Mouse (Mus musculus): ENCODE data around the gene Atl1. TPM values are rescaled to one million over a fixed set of nuclear protein-coding genes. Genes with fewer than 3 reads are reported as not detected.

The Atl1 gene
- polyA plus RNA-seq, 1 experiment from 2014 or later: 6.2 TPM

- 90% methylated on average over 9 of the region's 9 CpGs for WGBS (ENCODE audit: insufficient replicate concordance)
- Histone ChIP-seq H3K9ac (ENCODE audit: low read depth, low read length) (no peak overlapping the region), H3K9me3 (replicated peaks; ENCODE audit: control insufficient read depth, low read length) (no peaks in the 10 kb centered on the region), H3K27me3 (ENCODE audit: control insufficient read depth, insufficient read depth, low read length) (no peaks in the 10 kb centered on the region), H3K27ac (ENCODE audit: low read depth, low read length) (no peak overlapping the region), H3K4me3 (ENCODE audit: low read depth, low read length) (no peak overlapping the region), H3K4me1 (ENCODE audit: control insufficient read depth, insufficient read depth, low read length) (peaks cover 16% of the 10 kb centered on the region), H3K36me3 (ENCODE audit: control insufficient read depth, insufficient read depth, low read length) (no peaks in the 10 kb centered on the region; the same call in 1 of the 2 replicates), H3K4me2 (no peak overlapping the region)
- ATAC-seq (replicated peaks; ENCODE audit: insufficient number of reproducible peaks, low FRiP score, low TSS enrichment): no peak
These were observed 14.5 kb upstream of the Atl1 start for GRCm38 (mm10) chr12:69877842-69878363.

- H3K9ac ChIP-seq (ENCODE audit: low read depth, low read length): no peak overlapping the region
- no peak overlapping the region for H3K4me2 ChIP-seq
- WGBS (ENCODE audit: insufficient replicate concordance): 15% methylated on average over 4 of the region's 4 CpGs
- no peaks in the 10 kb centered on the region for H3K9me3 ChIP-seq (replicated peaks; ENCODE audit: control insufficient read depth, low read length)
- H3K36me3 ChIP-seq (ENCODE audit: control insufficient read depth, insufficient read depth, low read length): no peaks in the 10 kb centered on the region; the same call in 1 of the 2 replicates
- peaks cover 16% of the 10 kb centered on the region for H3K4me1 ChIP-seq (ENCODE audit: control insufficient read depth, insufficient read depth, low read length)
- no peak for ATAC-seq (replicated peaks; ENCODE audit: insufficient number of reproducible peaks, low FRiP score, low TSS enrichment)
- H3K27me3 ChIP-seq (ENCODE audit: control insufficient read depth, insufficient read depth, low read length): no peaks in the 10 kb centered on the region
- no peak overlapping the region for H3K27ac ChIP-seq (ENCODE audit: low read depth, low read length)
- no peak overlapping the region for H3K4me3 ChIP-seq (ENCODE audit: low read depth, low read length)
These were observed 13.2 kb upstream of the Atl1 start for GRCm38 (mm10) chr12:69879172-69879665.

GRCm38 (mm10) chr12:69879739-69880138 lies 12.7 kb upstream of the Atl1 start:
- H3K4me3 ChIP-seq (ENCODE audit: low read depth, low read length): no peak overlapping the region
- H3K9me3 ChIP-seq (replicated peaks; ENCODE audit: control insufficient read depth, low read length): no peaks in the 10 kb centered on the region
- H3K27ac ChIP-seq (ENCODE audit: low read depth, low read length): no peak overlapping the region
- H3K9ac ChIP-seq (ENCODE audit: low read depth, low read length): no peak overlapping the region
- H3K27me3 ChIP-seq (ENCODE audit: control insufficient read depth, insufficient read depth, low read length): no peaks in the 10 kb centered on the region
- H3K4me2 ChIP-seq: no peak overlapping the region
- no peaks in the 10 kb centered on the region; the same call in 1 of the 2 replicates for H3K36me3 ChIP-seq (ENCODE audit: control insufficient read depth, insufficient read depth, low read length)
- peaks cover 16% of the 10 kb centered on the region for H3K4me1 ChIP-seq (ENCODE audit: control insufficient read depth, insufficient read depth, low read length)
- ATAC-seq (replicated peaks; ENCODE audit: insufficient number of reproducible peaks, low FRiP score, low TSS enrichment): no peak
- WGBS (ENCODE audit: insufficient replicate concordance): 31% methylated on average over 6 of the region's 6 CpGs

GRCm38 (mm10) chr12:69881198-69881905 lies 11.1 kb upstream of the Atl1 start:
- H3K36me3 ChIP-seq (ENCODE audit: control insufficient read depth, insufficient read depth, low read length): no peaks in the 10 kb centered on the region
- peaks cover 12% of the 10 kb centered on the region for H3K4me1 ChIP-seq (ENCODE audit: control insufficient read depth, insufficient read depth, low read length)
- H3K9me3 ChIP-seq (replicated peaks; ENCODE audit: control insufficient read depth, low read length): no peaks in the 10 kb centered on the region
- H3K27ac ChIP-seq (ENCODE audit: low read depth, low read length): no peak overlapping the region
- no peaks in the 10 kb centered on the region for H3K27me3 ChIP-seq (ENCODE audit: control insufficient read depth, insufficient read depth, low read length)
- no peak overlapping the region for H3K9ac ChIP-seq (ENCODE audit: low read depth, low read length)
- H3K4me2 ChIP-seq: no peak overlapping the region
- WGBS (ENCODE audit: insufficient replicate concordance): 52% methylated on average over 10 of the region's 10 CpGs
- no peak overlapping the region for H3K4me3 ChIP-seq (ENCODE audit: low read depth, low read length)
- no peak for ATAC-seq (replicated peaks; ENCODE audit: insufficient number of reproducible peaks, low FRiP score, low TSS enrichment)

- ATAC-seq (replicated peaks; ENCODE audit: insufficient number of reproducible peaks, low FRiP score, low TSS enrichment): no peak
- Histone ChIP-seq H3K4me1 (ENCODE audit: control insufficient read depth, insufficient read depth, low read length) (peaks cover 15% of the 10 kb centered on the region), H3K9me3 (replicated peaks; ENCODE audit: control insufficient read depth, low read length) (no peaks in the 10 kb centered on the region), H3K4me2 (no peak overlapping the region), H3K27ac (ENCODE audit: low read depth, low read length) (no peak overlapping the region), H3K9ac (ENCODE audit: low read depth, low read length) (no peak overlapping the region), H3K36me3 (ENCODE audit: control insufficient read depth, insufficient read depth, low read length) (no peaks in the 10 kb centered on the region), H3K27me3 (ENCODE audit: control insufficient read depth, insufficient read depth, low read length) (no peaks in the 10 kb centered on the region), H3K4me3 (ENCODE audit: low read depth, low read length) (no peak overlapping the region)
- WGBS (ENCODE audit: insufficient replicate concordance): 93% methylated on average over 5 of the region's 5 CpGs
These were observed 8.4 kb upstream of the Atl1 start for GRCm38 (mm10) chr12:69884053-69884452.

DNA sequence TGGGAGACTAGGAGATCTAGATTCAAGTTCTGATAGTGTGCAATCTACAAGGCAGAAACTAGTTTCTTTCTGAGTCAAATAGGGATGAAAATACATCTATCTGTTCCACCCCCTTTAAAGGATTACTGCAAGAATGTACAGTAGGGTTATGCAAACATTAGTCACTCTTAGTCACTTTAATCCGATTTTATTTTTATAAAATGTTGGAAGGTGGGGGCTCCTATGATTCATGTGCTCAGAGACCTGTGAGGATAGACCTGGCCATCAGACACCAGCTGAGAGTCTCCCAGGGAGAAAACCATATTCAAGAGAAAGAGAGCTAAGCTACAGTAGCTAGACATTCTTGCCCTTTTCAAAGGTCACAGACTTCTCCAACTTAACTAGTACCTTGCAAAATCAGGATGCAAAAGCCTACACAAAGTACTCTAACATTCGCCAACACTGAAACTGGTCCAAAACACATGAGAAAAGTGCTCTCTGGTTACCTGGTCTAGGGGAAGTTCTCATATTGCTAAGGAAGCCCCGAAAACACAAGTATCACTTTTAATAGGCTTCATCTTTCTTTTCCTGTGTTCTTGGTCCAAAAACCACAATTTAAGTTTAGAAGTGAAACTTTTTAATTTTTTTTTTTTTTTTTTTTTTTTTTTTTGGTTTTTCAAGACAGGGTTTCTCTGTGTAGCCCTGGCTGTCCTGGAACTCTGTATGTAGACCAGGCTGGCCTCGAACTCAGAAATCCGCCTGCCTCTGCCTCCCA lies 7.1 kb upstream of the Atl1 start:
- Histone ChIP-seq H3K9ac (ENCODE audit: low read depth, low read length) (no peak overlapping the region), H3K4me2 (no peak overlapping the region), H3K4me3 (ENCODE audit: low read depth, low read length) (no peak overlapping the region), H3K9me3 (replicated peaks; ENCODE audit: control insufficient read depth, low read length) (no peaks in the 10 kb centered on the region), H3K27me3 (ENCODE audit: control insufficient read depth, insufficient read depth, low read length) (no peaks in the 10 kb centered on the region), H3K36me3 (ENCODE audit: control insufficient read depth, insufficient read depth, low read length) (no peaks in the 10 kb centered on the region), H3K27ac (ENCODE audit: low read depth, low read length) (no peak overlapping the region), H3K4me1 (ENCODE audit: control insufficient read depth, insufficient read depth, low read length) (peaks cover 19% of the 10 kb centered on the region)
- 93% methylated on average over 5 of the region's 5 CpGs for WGBS (ENCODE audit: insufficient replicate concordance)
- ATAC-seq (replicated peaks; ENCODE audit: insufficient number of reproducible peaks, low FRiP score, low TSS enrichment): no peak

- H3K9ac ChIP-seq (ENCODE audit: low read depth, low read length): no peak overlapping the region
- H3K4me2 ChIP-seq: no peak overlapping the region
- peaks cover 23% of the 10 kb centered on the region for H3K4me1 ChIP-seq (ENCODE audit: control insufficient read depth, insufficient read depth, low read length)
- H3K9me3 ChIP-seq (replicated peaks; ENCODE audit: control insufficient read depth, low read length): no peaks in the 10 kb centered on the region
- H3K27ac ChIP-seq (ENCODE audit: low read depth, low read length): no peak overlapping the region
- no peak for ATAC-seq (replicated peaks; ENCODE audit: insufficient number of reproducible peaks, low FRiP score, low TSS enrichment)
- no peaks in the 10 kb centered on the region for H3K27me3 ChIP-seq (ENCODE audit: control insufficient read depth, insufficient read depth, low read length)
- no peaks in the 10 kb centered on the region for H3K36me3 ChIP-seq (ENCODE audit: control insufficient read depth, insufficient read depth, low read length)
- 78% methylated on average over 6 of the region's 6 CpGs for WGBS (ENCODE audit: insufficient replicate concordance)
- no peak overlapping the region for H3K4me3 ChIP-seq (ENCODE audit: low read depth, low read length)
These were observed 4.6 kb upstream of the Atl1 start for GRCm38 (mm10) chr12:69887776-69888175.

GRCm38 (mm10) chr12:69888345-69888744 lies 4.1 kb upstream of the Atl1 start:
- no peak overlapping the region for H3K9ac ChIP-seq (ENCODE audit: low read depth, low read length)
- no peaks in the 10 kb centered on the region for H3K9me3 ChIP-seq (replicated peaks; ENCODE audit: control insufficient read depth, low read length)
- peaks cover 23% of the 10 kb centered on the region for H3K4me1 ChIP-seq (ENCODE audit: control insufficient read depth, insufficient read depth, low read length)
- WGBS (ENCODE audit: insufficient replicate concordance): 74% methylated on average over 1 of the region's 1 CpGs
- no peak for ATAC-seq (replicated peaks; ENCODE audit: insufficient number of reproducible peaks, low FRiP score, low TSS enrichment)
- H3K4me2 ChIP-seq: no peak overlapping the region
- H3K4me3 ChIP-seq (ENCODE audit: low read depth, low read length): no peak overlapping the region
- H3K27me3 ChIP-seq (ENCODE audit: control insufficient read depth, insufficient read depth, low read length): no peaks in the 10 kb centered on the region
- no peaks in the 10 kb centered on the region for H3K36me3 ChIP-seq (ENCODE audit: control insufficient read depth, insufficient read depth, low read length)
- H3K27ac ChIP-seq (ENCODE audit: low read depth, low read length): no peak overlapping the region

Measured in heart, embryonic 11.5 days (tissue).